Comparison of ENCODE assay signal across 25 mouse cellular contexts in the genomic region with DNA sequence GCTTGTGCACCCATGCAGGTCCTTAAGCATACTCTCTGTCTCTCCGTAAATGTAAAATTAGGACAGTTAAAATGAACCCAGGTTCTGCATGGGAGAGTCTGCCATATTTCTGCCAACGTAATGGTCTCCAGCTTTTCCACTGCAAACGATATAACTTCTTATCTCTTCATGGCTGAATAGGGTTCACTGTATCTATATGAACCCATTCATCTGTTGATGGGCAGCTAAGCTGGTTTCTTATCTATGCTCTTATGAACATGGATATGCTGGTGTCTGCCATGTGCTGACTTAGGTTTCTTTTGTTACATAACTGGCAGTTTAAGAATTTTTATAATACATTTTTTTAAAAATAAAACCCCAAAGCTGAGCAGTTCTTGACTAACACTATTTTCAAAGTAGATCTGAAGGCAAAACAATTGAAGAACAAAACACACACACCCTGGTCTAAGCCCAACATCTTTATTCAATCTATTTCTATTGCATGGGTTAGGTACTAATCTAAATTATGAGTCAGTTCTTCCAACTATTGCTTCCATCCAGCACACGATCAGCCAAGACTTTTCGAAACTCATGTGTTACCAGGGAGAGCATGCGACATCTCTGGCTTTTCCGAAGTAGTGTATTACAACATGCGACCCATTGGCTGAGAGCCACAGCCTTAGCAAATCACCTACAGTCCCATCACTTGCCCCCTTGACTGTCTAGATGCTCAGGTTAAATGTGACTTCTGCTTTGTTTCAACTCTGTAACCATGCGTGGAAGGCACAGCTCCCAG. TPM values are rescaled to one million over a fixed set of nuclear protein-coding genes. Genes with fewer than 3 reads are reported as not detected.
DNase-seq lines count a peak whose midpoint lies in the region; ATAC-seq and TF ChIP-seq lines count a peak whose summit lies in the region.
"Had no signal": no experiment of that assay in that cellular context is flagged by ENCODE, and none has a peak within 500 bp of the region (broad histone marks: within the 10 kb centered on the region; RNA-seq: fewer than 3 reads in every experiment).

No protein-coding gene starts in this region.

- no peaks in the 10 kb centered on the region for H3K9me3 ChIP-seq in liver, embryonic 14.5 days (ENCODE audit: control insufficient read depth, low read length)
- no peaks in the 10 kb centered on the region for H3K9me3 ChIP-seq in liver, embryonic 11.5 days (ENCODE audit: control insufficient read depth, low read length)
- H3K9me3 ChIP-seq in liver, postnatal 0 days (ENCODE audit: low read length): no peaks in the 10 kb centered on the region
- H3K9me3 ChIP-seq: heart, embryonic 15.5 days; midbrain, embryonic 13.5 days; neural tube, embryonic 12.5 days had no signal

- no peak overlapping the region for H3K4me3 ChIP-seq in liver, embryonic 14.5 days (ENCODE audit: insufficient read depth in 1 of 2, low read depth in 2 of 2, low read length in 2 of 2)
- H3K4me3 ChIP-seq in liver, embryonic 11.5 days (ENCODE audit: low read depth, low read length): no peak overlapping the region
- H3K4me3 ChIP-seq in liver, postnatal 0 days (ENCODE audit: low read depth, low read length): no peak overlapping the region
- H3K4me3 ChIP-seq: erythroblast, embryonic 14.5 days; heart, embryonic 15.5 days; midbrain, embryonic 13.5 days; neural tube, embryonic 12.5 days had no signal

- peaks cover 3 to 8% of the 10 kb centered on the region in 2 experiments; a peak in 3 of 4 replicates for H3K4me1 ChIP-seq in liver, embryonic 14.5 days (replicated peaks; ENCODE audit: control insufficient read depth in 2 of 2, insufficient read depth in 2 of 2, low read length in 1 of 2)
- H3K4me1 ChIP-seq in liver, embryonic 11.5 days (replicated peaks; ENCODE audit: control insufficient read depth, insufficient read depth, low read length): peaks cover 2% of the 10 kb centered on the region; the same call in 1 of the 2 replicates
- peaks cover 9% of the 10 kb centered on the region; the same call in 1 of the 2 replicates for H3K4me1 ChIP-seq in liver, postnatal 0 days (ENCODE audit: insufficient read depth)
- H3K4me1 ChIP-seq: midbrain, embryonic 13.5 days; neural tube, embryonic 12.5 days had no signal

- no peak overlapping the region for H3K4me2 ChIP-seq in liver, embryonic 14.5 days (ENCODE audit: low read depth)
- H3K4me2 ChIP-seq in liver, embryonic 11.5 days: no peak overlapping the region
- H3K4me2 ChIP-seq in liver, postnatal 0 days (ENCODE audit: low read depth, low read length): no peak overlapping the region
- H3K4me2 ChIP-seq: heart, embryonic 15.5 days; midbrain, embryonic 13.5 days; neural tube, embryonic 12.5 days had no signal

- ATAC-seq in liver, embryonic 14.5 days (ENCODE audit: insufficient read depth): 0 out of 2 replicates have a peak, but pooled peaks have one; percentile 37
- no peak for ATAC-seq in liver, embryonic 11.5 days (replicated peaks; ENCODE audit: low FRiP score)
- ATAC-seq in liver, postnatal 0 days: no peak
- ATAC-seq: forebrain, embryonic 14.5 days; hindbrain, embryonic 16.5 days; intestine, embryonic 16.5 days; midbrain, embryonic 13.5 days had no signal

- no peaks in the 10 kb centered on the region for H3K27me3 ChIP-seq in liver, embryonic 14.5 days (ENCODE audit: control insufficient read depth, insufficient read depth, low read length)
- H3K27me3 ChIP-seq in liver, embryonic 11.5 days (replicated peaks; ENCODE audit: control insufficient read depth, insufficient read depth, low read length): no peaks in the 10 kb centered on the region
- no peaks in the 10 kb centered on the region for H3K27me3 ChIP-seq in liver, postnatal 0 days (ENCODE audit: insufficient read depth, low read length)
- H3K27me3 ChIP-seq: CH12.LX; heart, embryonic 15.5 days; midbrain, embryonic 13.5 days; neural tube, embryonic 12.5 days had no signal

- no peaks in the 10 kb centered on the region for H3K36me3 ChIP-seq in liver, embryonic 14.5 days (replicated peaks; ENCODE audit: control insufficient read depth, insufficient read depth, low read depth)
- H3K36me3 ChIP-seq in liver, embryonic 11.5 days (ENCODE audit: control insufficient read depth, insufficient read depth, low read length): no peaks in the 10 kb centered on the region
- H3K36me3 ChIP-seq in liver, postnatal 0 days (replicated peaks; ENCODE audit: insufficient read depth, low read length): no peaks in the 10 kb centered on the region
- H3K36me3 ChIP-seq: heart, embryonic 15.5 days; midbrain, embryonic 13.5 days; neural tube, embryonic 12.5 days had no signal

- peak; percentile 48 for TF ChIP-seq EP300 in liver, embryonic 14.5 days (IDR thresholded peaks at IDR 0.05; ENCODE audit: low read depth)
- TF ChIP-seq EP300 in liver, postnatal 0 days (IDR thresholded peaks at IDR 0.05; ENCODE audit: low read depth): peak; percentile 38; the same call in 1 of the 2 replicates

- no peak for TF ChIP-seq CTCF in liver, embryonic 14.5 days (IDR thresholded peaks at IDR 0.05; ENCODE audit: low read depth)
- TF ChIP-seq CTCF in liver, postnatal 0 days (IDR thresholded peaks at IDR 0.05; ENCODE audit: low read depth): no peak

- 62% methylated on average over 9 of the region's 9 CpGs for WGBS in liver, embryonic 14.5 days (ENCODE audit: insufficient replicate concordance)
- 79% methylated on average over 9 of the region's 9 CpGs for WGBS in liver, embryonic 11.5 days
- WGBS in liver, postnatal 0 days (ENCODE audit: insufficient replicate concordance): 73% methylated on average over 9 of the region's 9 CpGs

- DNase-seq in gastrocnemius, adult 18-20 months (ENCODE audit: low spot score): peak; percentile 42
- no peak for DNase-seq in gastrocnemius, postnatal 25 days
- DNase-seq in liver, embryonic 14.5 days (ENCODE audit: low read depth in 3 of 3, low spot score in 3 of 3): no peak
- no peak for DNase-seq in liver, embryonic 11.5 days (ENCODE audit: low spot score)
- DNase-seq in 3T3-L1 (ENCODE audit: low read depth, low spot score): peak; percentile 42
- DNase-seq in liver, postnatal 0 days: no peak
- no peak for DNase-seq in testis, postnatal 14 days (ENCODE audit: low spot score)
- DNase-seq: adrenal gland, adult 2 months; cerebellum, adult 9-10 months; right cerebral cortex, postnatal 4 days; thymus, postnatal 14 days had no signal

- H3K9ac ChIP-seq in liver, embryonic 14.5 days (replicated peaks): no peak overlapping the region
- no peak overlapping the region for H3K9ac ChIP-seq in liver, embryonic 11.5 days (ENCODE audit: low read depth, low read length)
- no peak overlapping the region for H3K9ac ChIP-seq in liver, postnatal 0 days (replicated peaks)
- H3K9ac ChIP-seq: heart, embryonic 15.5 days; midbrain, embryonic 13.5 days; neural tube, embryonic 12.5 days had no signal

- H3K27ac ChIP-seq in liver, embryonic 14.5 days: no peak overlapping the region
- no peak overlapping the region for H3K27ac ChIP-seq in liver, embryonic 11.5 days (ENCODE audit: low read depth, low read length)
- no peak overlapping the region for H3K27ac ChIP-seq in liver, postnatal 0 days (ENCODE audit: low read depth)
- H3K27ac ChIP-seq: heart, embryonic 15.5 days; macrophage; midbrain, embryonic 13.5 days; neural tube, embryonic 12.5 days; stomach, postnatal 0 days had no signal

RNA-seq across cellular contexts. Expression of a gene that starts 15.8 kb away (rescaled TPM):
- total RNA-seq in gastrocnemius, adult 18-20 months (2021): under 1 TPM; 0.33 to 0.48 TPM
- under 1 TPM; 0.15 to 0.21 TPM for total RNA-seq in gastrocnemius, postnatal 25 days (2021)
- polyA plus RNA-seq in liver, embryonic 14.5 days (2012; rRNA removed): 0.02 TPM in 1 of 2 replicates, not detected in the other
- polyA plus RNA-seq in liver, embryonic 14.5 days (2014; fragmentation: Nextera tagmentation; extraction: Ambion mirVana): 0.09 and 0.25 TPM in 2 replicates
- polyA plus RNA-seq in liver, embryonic 11.5 days (2014; fragmentation: Nextera tagmentation; extraction: Ambion mirVana): not detected in 2 replicates
- polyA plus RNA-seq in liver, postnatal 0 days (2015; fragmentation: Nextera tagmentation; extraction: Ambion mirVana): 0.09 and 0.12 TPM in 2 replicates
- total RNA-seq: common myeloid progenitor, adult 5-6 weeks; hematopoietic stem cell, adult 5-6 weeks had no signal
- polyA plus RNA-seq: embryonic facial prominence, embryonic 11.5 days; erythroblast, embryonic 14.5 days; forebrain, embryonic 14.5 days; kidney, embryonic 16.5 days; macrophage; midbrain, embryonic 13.5 days; neural tube, embryonic 12.5 days had no signal

RNA-seq across cellular contexts. Expression of a gene that starts 44.1 kb away (rescaled TPM):
- total RNA-seq in gastrocnemius, adult 18-20 months (2021): 10 to 100 TPM in 1 of 2 experiments, 1 to 10 TPM in 1; 9.8 to 15.1 TPM
- total RNA-seq in gastrocnemius, postnatal 25 days (2021): 10 to 100 TPM; 12.6 to 12.8 TPM
- polyA plus RNA-seq in liver, embryonic 14.5 days (2012; rRNA removed): 19.0 and 22.9 TPM in 2 replicates
- 28.0 and 30.2 TPM in 2 replicates for polyA plus RNA-seq in liver, embryonic 14.5 days (2014; fragmentation: Nextera tagmentation; extraction: Ambion mirVana)
- 23.8 and 28.3 TPM in 2 replicates for polyA plus RNA-seq in liver, embryonic 11.5 days (2014; fragmentation: Nextera tagmentation; extraction: Ambion mirVana)
- polyA plus RNA-seq in liver, postnatal 0 days (2015; fragmentation: Nextera tagmentation; extraction: Ambion mirVana): 89.8 and 93.3 TPM in 2 replicates
- polyA plus RNA-seq: erythroblast, embryonic 14.5 days had no signal

RNA-seq across cellular contexts. Expression of a gene that starts 48.3 kb away (rescaled TPM):
- 10 to 100 TPM; 12.9 to 15.6 TPM for total RNA-seq in gastrocnemius, adult 18-20 months (2021)
- 10 to 100 TPM; 14.0 TPM for total RNA-seq in gastrocnemius, postnatal 25 days (2021)
- polyA plus RNA-seq in liver, embryonic 14.5 days (2012; rRNA removed): 7.4 and 8.2 TPM in 2 replicates
- polyA plus RNA-seq in liver, embryonic 14.5 days (2014; fragmentation: Nextera tagmentation; extraction: Ambion mirVana): 12.8 and 13.6 TPM in 2 replicates
- 60.1 and 69.7 TPM in 2 replicates for polyA plus RNA-seq in liver, embryonic 11.5 days (2014; fragmentation: Nextera tagmentation; extraction: Ambion mirVana)
- 8.7 and 10.0 TPM in 2 replicates for polyA plus RNA-seq in liver, postnatal 0 days (2015; fragmentation: Nextera tagmentation; extraction: Ambion mirVana)

Comparison
In these comparisons a context has a peak if more than half of its experiments do, and no peak if none do; other contexts are left out.
1. DNase-seq: peak in gastrocnemius, adult 18-20 months (single experiment) and 3T3-L1 (single experiment); none in gastrocnemius, postnatal 25 days (single experiment), liver, embryonic 14.5 days (0 of 3), liver, embryonic 11.5 days (single experiment), liver, postnatal 0 days (single experiment) and testis, postnatal 14 days (single experiment).